Mouse (Mus musculus) gastrocnemius, adult 18-20 months (tissue): ENCODE measurements around the gene Slc18a3. TPM values are rescaled to one million over a fixed set of nuclear protein-coding genes. Genes with fewer than 3 reads are reported as not detected.

Experiments used
- DNase-seq: peaks from one replicate; pipeline ENCODE4 v3.0.0; 2021; ENCODE audit warnings: low spot score
- long read RNA-seq, 2 experiments: library from polyadenylated mRNA; stranded (forward); transcript quantifications; one replicate each; pipeline ENCODE4 v2.0.0; 2021
- total RNA-seq, 2 experiments: library from RNA; stranded (reverse); gene quantifications; 2 replicates each; pipeline ENCODE4 v1.2.3; 2021

Slc18a3 gene
- not detected for total RNA-seq
- long read RNA-seq, experiment 1, result 0 reads
- long read RNA-seq, experiment 2, result 0 reads

GRCm38 (mm10) chr14:32464601-32465505, at the start of gene Slc18a3:
Slc18a3 (minus strand) TSS chr14:32464850.
- DNase-seq, result no peak

- DNase-seq, result peak; percentile 94
Measured at GRCm38 (mm10) chr14:32513336-32514032, 48.8 kb upstream of the Slc18a3 start, which contains the start of gene Ercc6. Ercc6 (plus strand) TSS chr14:32513521.

GRCm38 (mm10) chr14:32512912-32513311, 48.3 kb upstream of the Slc18a3 start:
- DNase-seq, result no peak

- DNase-seq, result no peak
Measured at GRCm38 (mm10) chr14:32509443-32509961, 44.9 kb upstream of the Slc18a3 start.

- DNase-seq, result no peak
Measured at GRCm38 (mm10) chr14:32508105-32508835, 43.6 kb upstream of the Slc18a3 start.

GRCm38 (mm10) chr14:32507216-32507615, 42.6 kb upstream of the Slc18a3 start:
- DNase-seq, result no peak

GRCm38 (mm10) chr14:32506329-32506728, 41.7 kb upstream of the Slc18a3 start:
- no peak for DNase-seq

GRCm38 (mm10) chr14:32503897-32504296, 39.2 kb upstream of the Slc18a3 start:
- no peak for DNase-seq

GRCm38 (mm10) chr14:32502764-32503688, 38.4 kb upstream of the Slc18a3 start:
- no peak for DNase-seq

- DNase-seq, result no peak
Measured at GRCm38 (mm10) chr14:32501303-32501702, 36.7 kb upstream of the Slc18a3 start.

- DNase-seq, result no peak
Measured at GRCm38 (mm10) chr14:32496115-32496850, 31.6 kb upstream of the Slc18a3 start.

GRCm38 (mm10) chr14:32492521-32492920, 27.9 kb upstream of the Slc18a3 start:
- DNase-seq, result no peak

- peak; percentile 22 for DNase-seq
Measured at GRCm38 (mm10) chr14:32482061-32482460, 17.4 kb upstream of the Slc18a3 start.

GRCm38 (mm10) chr14:32477581-32477980, 12.9 kb upstream of the Slc18a3 start:
- no peak for DNase-seq

- DNase-seq, result no peak
Measured at GRCm38 (mm10) chr14:32476559-32476958, 11.9 kb upstream of the Slc18a3 start.

- peak; percentile 15 for DNase-seq
Measured at GRCm38 (mm10) chr14:32472996-32473395, 8.3 kb upstream of the Slc18a3 start.

GRCm38 (mm10) chr14:32467606-32468005, 3.0 kb upstream of the Slc18a3 start:
- peak; percentile 7 for DNase-seq

GRCm38 (mm10) chr14:32465889-32466288, 1.2 kb upstream of the Slc18a3 start, which contains the start of gene Chat:
Chat (minus strand) TSS chr14:32465989.
- no peak for DNase-seq

GRCm38 (mm10) chr14:32465506-32465870, 838 bp upstream of the Slc18a3 start:
- no peak for DNase-seq
